Mouse (Mus musculus) heart, postnatal 4 days (tissue): ENCODE data around the gene Idi1. TPM values are rescaled to one million over a fixed set of nuclear protein-coding genes. Genes with fewer than 3 reads are reported as not detected.
A peak's percentile ranks its signal among the peaks of the same experiment; 100 is the strongest.
"Not testable (repeated sequence)": the region's sequence is repeated elsewhere in the genome, so short reads cannot be mapped to it uniquely, and the experiment has no call there.

ENCODE experiments used
- DNase-seq: peaks from one replicate; pipeline ENCODE4 v3.0.0; 2021
- microRNA-seq, 2 experiments: library from miRNA; unstranded; fragments of <30 nt; microRNA quantifications; one replicate each; pipeline ENCODE4 v1.2.0; 2021 to 2022
- total RNA-seq, 2 experiments: library from RNA; stranded (reverse); gene quantifications; 2 replicates each; pipeline ENCODE4 v1.2.3; 2021

Gene Idi1
- total RNA-seq, 2 experiments from 2014 or later = 27.6 to 31.0 TPM

DNA sequence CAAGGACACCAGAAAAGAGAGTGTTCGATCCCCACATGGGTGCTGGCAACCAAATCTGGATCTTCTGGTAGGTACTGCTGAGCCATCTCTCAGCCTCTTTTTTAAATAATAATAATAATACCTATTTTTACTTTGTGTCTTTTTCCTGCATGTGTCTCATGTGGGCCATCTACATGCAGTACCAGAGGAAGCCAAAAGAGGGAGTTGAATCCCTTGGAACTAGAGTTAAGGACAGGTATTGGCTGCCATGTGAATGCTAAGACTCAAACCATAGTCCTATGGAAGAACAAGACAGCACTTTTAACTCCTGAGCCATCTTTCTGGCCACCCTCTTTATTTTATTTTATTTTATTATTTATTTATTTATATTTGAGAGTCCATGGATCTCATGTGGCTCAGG, 3.3 kb downstream of the Idi1 start:
- peak; percentile 7 for DNase-seq

DNA sequence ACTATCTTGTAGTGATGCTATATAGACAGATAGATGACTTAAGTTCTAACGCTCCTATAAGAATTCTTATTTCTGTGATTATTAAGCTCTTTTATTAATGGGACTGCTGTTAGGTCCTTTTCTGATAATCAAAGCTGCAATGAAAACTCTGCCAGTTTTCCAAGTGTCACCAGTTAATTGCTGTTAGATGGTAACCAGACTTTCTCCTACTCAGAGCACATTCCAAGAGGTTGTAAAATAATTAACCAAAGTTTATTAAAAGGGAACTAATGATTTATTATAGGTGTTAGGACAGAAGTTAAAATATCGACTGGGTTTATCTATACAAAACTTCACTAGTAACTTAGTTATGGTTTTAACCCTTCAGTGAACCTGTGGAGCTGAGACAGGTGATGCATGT, 20.7 kb downstream of the Idi1 start:
- not testable (repeated sequence) for DNase-seq

DNA sequence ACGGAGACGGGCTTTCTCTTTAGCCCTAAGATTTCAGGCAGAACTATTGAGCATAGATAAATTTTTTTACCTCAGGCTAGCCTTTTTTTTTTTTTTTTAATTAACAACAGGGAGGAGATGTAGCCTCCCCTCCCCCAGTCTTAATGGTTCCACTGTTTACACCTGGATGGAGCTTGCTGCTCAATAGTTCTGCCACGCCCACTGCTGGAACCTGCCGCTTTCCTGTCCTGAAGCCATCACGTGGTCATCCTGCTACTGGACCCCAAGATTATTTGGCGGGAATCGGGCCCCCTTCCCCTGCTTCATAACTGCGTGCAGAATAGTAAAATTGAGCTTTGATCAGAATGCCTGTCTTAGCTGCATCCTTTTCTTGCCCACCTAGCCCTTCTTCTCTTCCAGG, 28.6 kb downstream of the Idi1 start:
- not testable (repeated sequence) for DNase-seq

DNA sequence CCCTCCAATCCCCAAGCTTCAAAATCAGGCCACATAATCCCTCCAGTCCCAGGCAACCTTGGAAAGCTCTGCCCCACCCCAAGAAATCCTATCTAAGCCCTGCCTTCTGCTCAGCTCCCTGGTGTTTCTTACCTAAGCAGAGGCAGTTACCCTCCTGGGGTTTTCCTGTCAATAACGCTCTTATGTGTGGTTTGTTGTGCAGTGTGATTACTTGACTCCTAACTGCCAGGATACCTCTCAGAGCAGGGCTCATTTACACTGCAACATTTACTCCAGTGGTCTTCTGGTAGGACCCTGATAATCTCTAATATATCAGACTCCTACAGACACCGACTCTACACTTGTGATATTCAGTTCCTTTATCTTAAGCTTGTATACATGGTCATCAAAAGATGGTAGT, 48.2 kb downstream of the Idi1 start:
- no peak for DNase-seq

DNA sequence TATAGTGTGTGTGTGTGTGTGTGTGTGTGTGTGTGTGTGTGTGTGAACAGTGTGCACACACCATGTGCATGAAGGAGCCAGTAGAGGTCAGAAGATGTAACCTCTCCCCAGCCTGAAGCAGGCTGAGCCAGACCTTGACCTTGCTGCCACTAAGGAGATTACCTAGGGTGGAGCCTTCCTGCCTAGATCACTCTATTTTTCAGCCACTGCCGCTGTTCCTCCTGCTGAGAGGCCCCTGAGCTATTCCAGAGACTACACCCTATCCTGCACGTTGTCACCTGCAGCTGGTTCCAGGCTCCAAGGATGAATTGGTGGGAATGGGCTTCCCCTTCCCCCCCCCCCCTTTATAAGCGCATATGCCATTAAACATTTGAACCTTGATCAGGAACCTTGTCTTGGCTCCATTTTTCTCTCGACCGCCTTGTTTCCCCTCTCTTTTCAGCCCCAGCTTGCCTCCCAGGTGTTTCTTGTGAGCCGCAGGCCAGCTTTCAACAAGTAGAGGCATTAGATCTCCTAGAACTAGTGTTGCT, 52.4 kb downstream of the Idi1 start:
- not testable (repeated sequence) for DNase-seq

DNA sequence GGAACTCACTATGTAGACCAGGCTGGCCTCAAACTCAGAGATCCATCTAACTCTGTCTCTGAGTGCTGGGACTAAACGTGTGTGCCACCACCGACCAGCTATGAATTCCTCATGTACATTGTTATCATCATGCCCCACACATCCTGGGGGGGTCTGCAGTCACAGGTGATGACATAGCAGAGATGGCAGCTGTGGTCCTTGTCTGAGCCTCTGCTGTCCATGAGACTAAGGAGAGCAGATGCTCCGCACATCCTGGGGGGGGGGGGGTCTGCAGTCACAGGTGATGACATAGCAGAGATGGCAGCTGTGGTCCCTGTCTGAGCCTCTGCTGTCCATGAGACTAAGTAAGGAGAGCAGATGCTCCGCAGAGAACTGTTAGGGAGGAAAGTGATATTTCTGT, 55.8 kb downstream of the Idi1 start:
- not testable (repeated sequence) for DNase-seq

GRCm38 (mm10) chr13:8941701-8942100, 56.4 kb downstream of the Idi1 start:
- not testable (repeated sequence) for DNase-seq

Small RNA genes lying within 50 kb of the gene (microRNA-seq; reads per million reads assigned to microRNA genes)
- gene Gm22750 = 0 reads per million in 2 experiments

Other genes with a start within 250 kb of the Idi1 start
- 10 to 100 TPM; 32.5 to 35.7 TPM for gene Wdr37, start 13.6 kb upstream of the Idi1 start, total RNA-seq
- not detected for gene Gm9745, start 62.7 kb downstream of the Idi1 start, total RNA-seq
- not detected for gene Idi2, start 67.4 kb downstream of the Idi1 start, total RNA-seq
- gene Gtpbp4, start 110.6 kb downstream of the Idi1 start, total RNA-seq = 10 to 100 TPM; 48.1 to 50.5 TPM
- gene Larp4b, start 208.4 kb downstream of the Idi1 start, total RNA-seq = 10 to 100 TPM; 85.3 to 85.8 TPM